Mouse (Mus musculus): ENCODE results near the gene Dnah14.
"Not testable (repeated sequence)": the region's sequence is repeated elsewhere in the genome, so short reads cannot be mapped to it uniquely, and the experiment has no call there.

The Dnah14 gene

GRCm38 (mm10) chr1:181782600-181782999, 206.2 kb downstream of the Dnah14 start:
- DNase-seq (ENCODE audit: low read depth, low spot score) = not testable (repeated sequence)

DNA sequence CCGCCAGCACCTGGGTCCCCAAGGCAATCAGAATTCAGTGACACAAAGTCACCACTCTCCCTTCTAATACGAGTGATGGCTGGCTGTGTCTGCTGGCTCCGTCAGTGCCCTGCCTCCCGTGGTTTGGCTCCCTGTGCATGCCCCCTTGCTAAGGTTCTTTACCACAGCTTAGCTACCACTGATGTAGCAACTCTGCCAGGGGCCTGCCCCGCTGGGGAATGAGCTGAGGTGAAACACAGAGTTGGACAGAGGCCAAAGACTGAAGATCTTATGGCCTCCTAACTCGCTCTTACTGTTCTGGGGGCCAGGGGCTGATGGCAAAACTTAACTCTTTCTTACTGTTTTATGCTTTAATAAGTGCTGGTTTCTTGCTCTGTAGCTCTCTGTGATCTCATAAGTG, 213.6 kb downstream of the Dnah14 start:
- DNase-seq (ENCODE audit: low read depth, low spot score) = no peak

- no peak for DNase-seq (ENCODE audit: low read depth, low spot score)
Observed at GRCm38 (mm10) chr1:181793541-181793940, 217.2 kb downstream of the Dnah14 start.

GRCm38 (mm10) chr1:181799911-181800310, 223.6 kb downstream of the Dnah14 start:
- no peak for DNase-seq (ENCODE audit: low read depth, low spot score)

- no peak for DNase-seq (ENCODE audit: low read depth, low spot score)
Observed at GRCm38 (mm10) chr1:181800667-181801066, 224.3 kb downstream of the Dnah14 start.

GRCm38 (mm10) chr1:181811481-181812223, 235.3 kb downstream of the Dnah14 start:
- no peak for DNase-seq (ENCODE audit: low read depth, low spot score)

DNA sequence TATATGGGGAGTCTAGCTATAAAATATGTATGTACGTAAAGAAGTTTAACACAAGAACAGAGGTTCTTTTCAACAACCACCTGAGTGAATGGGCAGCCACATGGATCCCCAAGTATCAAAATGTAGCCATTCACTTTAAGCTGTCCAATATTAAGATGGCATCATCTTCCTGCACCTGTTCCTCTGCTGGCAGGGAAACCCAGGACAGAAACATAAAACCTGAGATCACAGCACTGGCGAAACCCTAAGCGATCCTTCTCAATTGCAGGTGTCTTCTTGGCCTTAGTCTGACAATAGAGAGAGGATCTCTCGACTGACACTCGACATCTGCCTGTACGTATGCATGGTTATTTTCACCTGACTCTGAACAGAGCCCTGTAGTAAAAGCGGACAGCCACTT, 250.4 kb downstream of the Dnah14 start:
- DNase-seq (ENCODE audit: low read depth, low spot score) = no peak

- DNase-seq (ENCODE audit: low read depth, low spot score) = peak; percentile 78
Observed at GRCm38 (mm10) chr1:181828365-181828764, 252.0 kb downstream of the Dnah14 start.

DNA sequence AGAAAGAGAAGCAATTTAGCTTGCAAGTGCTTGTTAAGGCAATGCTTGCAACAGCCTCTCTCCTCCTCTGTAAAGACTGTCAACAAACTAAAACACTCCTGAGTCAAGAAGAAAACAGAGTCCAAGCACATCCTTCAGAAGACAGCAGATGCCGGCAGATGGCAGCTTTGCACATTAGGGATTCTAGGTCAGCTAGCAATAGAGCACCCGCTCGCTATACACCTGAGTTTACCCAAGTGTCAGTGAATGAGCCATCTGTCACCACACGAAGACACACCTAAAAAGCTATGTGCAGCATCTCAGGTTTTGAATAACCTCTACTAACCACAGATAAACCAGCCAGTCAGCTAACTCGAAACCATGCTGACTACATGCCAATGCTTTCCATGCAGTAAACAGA, 256.4 kb downstream of the Dnah14 start:
- DNase-seq (ENCODE audit: low read depth, low spot score) = no peak

DNA sequence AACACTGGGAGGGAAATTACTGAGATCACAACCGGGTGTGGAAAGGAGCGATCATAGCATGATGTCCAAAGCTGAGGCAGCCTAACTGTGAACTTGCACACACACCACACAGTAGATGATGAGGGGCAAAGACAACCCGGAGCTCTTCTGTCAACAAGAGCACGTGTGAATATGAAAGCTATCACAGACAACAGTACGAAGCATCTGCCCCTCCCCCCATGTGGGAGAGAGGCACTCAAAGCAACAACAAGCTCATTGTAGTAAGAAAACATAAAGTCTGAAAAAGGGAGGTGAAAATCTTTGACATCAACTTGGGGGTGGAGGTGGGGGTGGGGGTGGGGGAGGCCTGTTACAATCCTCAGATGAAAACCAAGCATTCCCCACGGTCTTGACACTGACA, 256.8 kb downstream of the Dnah14 start:
- DNase-seq (ENCODE audit: low read depth, low spot score) = no peak

GRCm38 (mm10) chr1:181838111-181838510, 261.8 kb downstream of the Dnah14 start:
- DNase-seq (ENCODE audit: low read depth, low spot score) = no peak

- peak; percentile 28 for DNase-seq (ENCODE audit: low read depth, low spot score)
Observed at GRCm38 (mm10) chr1:181839746-181840366, 263.5 kb downstream of the Dnah14 start.

- DNase-seq (ENCODE audit: low read depth, low spot score) = no peak
Observed at GRCm38 (mm10) chr1:181841396-181841795, 265.0 kb downstream of the Dnah14 start.

- DNase-seq (ENCODE audit: low read depth, low spot score) = peak; percentile 94
Observed at GRCm38 (mm10) chr1:181841864-181842672, 265.7 kb downstream of the Dnah14 start.

- peak; percentile 72 for DNase-seq (ENCODE audit: low read depth, low spot score)
Observed at GRCm38 (mm10) chr1:181842781-181843180, 266.4 kb downstream of the Dnah14 start, which contains the start of gene Lbr. Gene Lbr (minus strand): TSS chr1:181843046.

DNA sequence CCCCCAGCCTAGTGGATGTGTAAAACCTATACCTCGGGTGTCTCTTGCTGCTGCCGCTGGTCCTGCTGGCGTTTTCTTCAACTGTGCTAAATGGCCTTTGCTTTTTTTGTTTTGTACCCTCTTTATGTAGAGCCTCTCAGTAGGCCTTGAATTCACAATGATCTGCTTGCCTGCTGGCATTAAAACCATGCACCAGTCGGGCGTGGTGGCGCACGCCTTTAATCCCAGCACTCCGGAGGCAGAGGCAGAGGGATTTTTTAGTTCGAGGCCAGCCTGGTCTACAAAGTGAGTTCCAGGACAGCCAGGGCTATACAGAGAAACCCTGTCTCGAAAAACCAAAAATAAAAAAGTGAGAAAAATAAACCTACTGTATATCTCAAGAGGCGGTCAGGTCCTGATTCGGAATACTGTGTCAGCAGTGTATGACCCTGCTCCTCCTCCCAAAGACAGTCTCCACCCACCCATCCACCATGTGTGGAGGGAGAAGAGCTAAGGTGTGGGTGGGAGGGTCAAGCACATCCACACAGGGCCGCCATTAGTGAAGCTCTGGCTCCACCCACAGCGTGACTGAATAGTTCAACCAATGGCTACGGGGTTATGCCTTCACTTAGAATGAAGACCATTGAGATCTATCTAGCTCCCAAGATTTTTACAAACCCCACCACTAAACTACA, 268.7 kb downstream of the Dnah14 start:
- no peak for DNase-seq (ENCODE audit: low read depth, low spot score)

- DNase-seq (ENCODE audit: low read depth, low spot score) = no peak
Observed at GRCm38 (mm10) chr1:181845767-181846166, 269.4 kb downstream of the Dnah14 start.

DNA sequence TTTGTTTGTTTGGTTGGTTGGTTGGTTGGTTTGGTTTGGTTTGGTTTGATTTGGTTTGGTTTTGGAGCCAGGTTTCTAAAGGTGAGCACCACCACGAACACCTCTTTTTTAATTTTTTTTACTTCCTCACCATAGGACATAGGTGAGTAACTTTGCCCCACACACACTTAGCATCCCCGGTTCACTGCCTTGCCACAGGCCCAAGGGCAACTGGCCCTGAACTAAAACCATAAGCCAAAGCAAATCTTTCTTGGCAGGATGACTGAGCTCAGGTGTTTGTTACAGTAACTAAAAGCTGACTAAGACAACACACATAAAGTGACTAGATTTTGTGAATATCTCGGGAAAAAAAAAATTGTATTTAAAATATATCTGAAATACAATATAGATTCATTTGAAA, 271.0 kb downstream of the Dnah14 start:
- DNase-seq (ENCODE audit: low read depth, low spot score) = no peak

GRCm38 (mm10) chr1:181848210-181848609, 271.9 kb downstream of the Dnah14 start:
- DNase-seq (ENCODE audit: low read depth, low spot score) = no peak

DNA sequence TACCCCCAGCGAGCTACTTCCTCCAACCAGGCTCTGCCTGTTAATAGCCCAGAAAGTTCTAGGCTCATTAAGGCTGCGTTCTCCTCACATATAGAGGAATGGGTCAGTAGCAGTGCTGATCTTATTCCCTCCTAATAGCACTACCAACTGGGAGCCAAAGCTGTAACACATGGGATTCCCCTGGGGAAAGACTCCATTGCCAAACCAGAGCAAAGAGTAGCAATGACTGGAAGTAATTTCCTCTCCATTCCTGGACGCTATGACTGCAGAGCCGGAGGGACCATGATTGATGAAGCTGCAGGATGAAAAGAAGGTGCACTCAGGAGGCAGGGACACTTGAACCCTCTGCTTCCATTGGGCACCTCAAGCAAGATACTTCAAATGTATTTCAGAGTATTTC, 274.1 kb downstream of the Dnah14 start:
- DNase-seq (ENCODE audit: low read depth, low spot score) = no peak

- DNase-seq (ENCODE audit: low read depth, low spot score) = no peak
Observed at GRCm38 (mm10) chr1:181851521-181852310, 275.4 kb downstream of the Dnah14 start.

Data from CD4-positive, CD25-positive, alpha-beta regulatory T cell, adult 2 months (primary cell).